Mouse (Mus musculus) forebrain, embryonic 12.5 days (tissue): ENCODE data around the gene Phospho1. TPM values are rescaled to one million over a fixed set of nuclear protein-coding genes. Genes with fewer than 3 reads are reported as not detected.

ENCODE experiments used
- ATAC-seq: fragments of 200-750 bp; cut with Nextera tagmentation; 2 replicates; pipeline ENCODE4 v1.8.0; 2017; ENCODE audit warnings: moderate TSS enrichment; ENCODE audit not compliant: low FRiP score
- H3K27ac ChIP-seq: fragments of 300-500 bp; sonication (generic); 2 replicates; pipeline ENCODE4 v1.5.1; 2016; ENCODE audit warnings: mild to moderate bottlenecking
- H3K27me3 ChIP-seq: fragments of 300-500 bp; sonication (generic); 2 replicates; pipeline ENCODE4 v1.6.1; 2016; ENCODE audit warnings: mild to moderate bottlenecking
- H3K36me3 ChIP-seq: fragments of 300-500 bp; sonication (generic); replicated peaks from 2 replicates; pipeline ENCODE4 v1.6.1; 2016; ENCODE audit warnings: mild to moderate bottlenecking
- H3K4me1 ChIP-seq: fragments of 300-500 bp; sonication (generic); 2 replicates; pipeline ENCODE4 v1.6.1; 2016
- H3K4me2 ChIP-seq: fragments of 300-500 bp; sonication (generic); 2 replicates; pipeline ENCODE4 v1.6.1; 2016; ENCODE audit warnings: mild to moderate bottlenecking, moderate library complexity
- H3K4me3 ChIP-seq: fragments of 300-500 bp; sonication (generic); replicated peaks from 2 replicates; pipeline ENCODE4 v1.5.1; 2016; ENCODE audit warnings: mild to moderate bottlenecking
- H3K9ac ChIP-seq: fragments of 300-500 bp; sonication (generic); 2 replicates; pipeline ENCODE4 v1.6.1; 2016; ENCODE audit warnings: mild to moderate bottlenecking
- H3K9me3 ChIP-seq: fragments of 300-500 bp; sonication (generic); 2 replicates; pipeline ENCODE4 v1.6.1; 2016
- WGBS: fragments of 180-500 bp; shearing (Covaris S2); methylation state at CpG from one replicate; pipeline ENCODE4 v1.1.7; 2016; 5-methylcytosine and 5-hydroxymethylcytosine counted together
- polyA plus RNA-seq: library from polyadenylated mRNA; unstranded; fragments of >200 nt; fragmentation: Nextera tagmentation; extraction: Ambion mirVana; gene quantifications from 2 replicates; pipeline ENCODE4 v1.2.1, GENCODE M21; 2016

Gene Phospho1
- polyA plus RNA-seq, 1 experiment from 2014 or later, result not detected

DNA sequence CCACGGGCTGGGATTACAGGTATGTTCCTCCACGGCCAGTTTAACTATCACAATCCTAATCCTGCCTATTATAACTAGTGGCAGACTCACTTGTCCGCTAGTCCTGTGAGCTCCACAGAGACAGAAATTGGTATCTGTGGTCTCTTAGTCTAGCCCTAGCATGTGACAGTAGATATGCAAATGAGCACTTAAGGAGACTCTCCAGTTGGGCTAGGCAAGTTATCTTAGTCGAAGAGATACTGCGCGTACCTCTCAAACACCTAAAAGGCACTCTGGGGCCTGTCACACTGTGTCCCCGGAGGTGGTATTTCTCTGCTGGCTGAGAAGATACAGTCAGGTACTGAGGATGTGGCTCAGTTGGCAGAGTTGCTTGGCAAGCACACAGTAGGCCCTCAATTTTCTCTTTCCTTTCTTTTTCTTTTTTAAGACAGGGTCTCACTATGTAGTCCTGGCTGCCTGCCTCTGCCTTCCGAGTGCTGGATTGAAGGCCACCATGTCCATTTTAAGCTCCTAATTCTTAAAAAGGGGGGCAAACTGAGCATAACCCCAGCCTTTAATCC lies 31.3 kb upstream of the Phospho1 start:
- ATAC-seq, result no peak
- H3K4me2 ChIP-seq, result no peak overlapping the region
- H3K36me3 ChIP-seq, result no peaks in the 10 kb centered on the region
- no peak overlapping the region for H3K27ac ChIP-seq
- WGBS, result 93% methylated on average over 8 of the region's 8 CpGs
- peaks cover 30% of the 10 kb centered on the region for H3K27me3 ChIP-seq
- no peak overlapping the region for H3K4me3 ChIP-seq
- no peak overlapping the region for H3K9ac ChIP-seq
- no peaks in the 10 kb centered on the region for H3K9me3 ChIP-seq
- H3K4me1 ChIP-seq, result peaks cover 9% of the 10 kb centered on the region

DNA sequence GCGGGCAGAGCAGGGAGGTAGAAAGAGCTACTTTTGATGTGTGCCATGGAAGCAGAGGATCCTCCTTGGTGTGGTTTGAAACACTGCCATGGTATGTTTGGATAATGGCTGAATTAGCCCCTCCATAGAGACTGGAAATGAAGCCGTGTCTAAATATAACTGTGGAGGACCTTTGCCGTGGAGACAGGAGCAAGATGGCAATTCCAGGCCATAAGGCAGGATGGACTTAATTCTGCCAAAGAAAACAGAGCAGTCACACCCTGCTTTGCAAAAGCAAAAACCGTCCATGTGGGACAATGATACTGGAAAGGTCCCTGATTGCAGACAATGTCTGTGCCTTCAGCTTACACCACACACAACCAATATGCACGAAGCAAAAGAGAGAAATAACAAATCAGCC lies 30.1 kb upstream of the Phospho1 start:
- Histone ChIP-seq H3K36me3 (no peaks in the 10 kb centered on the region), H3K9ac (no peak overlapping the region), H3K9me3 (no peaks in the 10 kb centered on the region), H3K4me2 (no peak overlapping the region), H3K27ac (no peak overlapping the region), H3K4me1 (peaks cover 9% of the 10 kb centered on the region), H3K4me3 (no peak overlapping the region), H3K27me3 (peaks cover 38% of the 10 kb centered on the region)
- ATAC-seq, result no peak
- 79% methylated on average over 5 of the region's 5 CpGs for WGBS

- H3K4me2 ChIP-seq, result no peak overlapping the region
- H3K27ac ChIP-seq, result no peak overlapping the region
- no peaks in the 10 kb centered on the region for H3K36me3 ChIP-seq
- H3K9ac ChIP-seq, result no peak overlapping the region
- H3K9me3 ChIP-seq, result no peaks in the 10 kb centered on the region
- H3K4me3 ChIP-seq, result no peak overlapping the region
- peaks cover 38% of the 10 kb centered on the region for H3K27me3 ChIP-seq
- ATAC-seq, result no peak
- WGBS, result 78% methylated on average over 5 of the region's 5 CpGs
- peaks cover 9% of the 10 kb centered on the region for H3K4me1 ChIP-seq
Observed at GRCm38 (mm10) chr11:95795582-95795981, 28.7 kb upstream of the Phospho1 start.

DNA sequence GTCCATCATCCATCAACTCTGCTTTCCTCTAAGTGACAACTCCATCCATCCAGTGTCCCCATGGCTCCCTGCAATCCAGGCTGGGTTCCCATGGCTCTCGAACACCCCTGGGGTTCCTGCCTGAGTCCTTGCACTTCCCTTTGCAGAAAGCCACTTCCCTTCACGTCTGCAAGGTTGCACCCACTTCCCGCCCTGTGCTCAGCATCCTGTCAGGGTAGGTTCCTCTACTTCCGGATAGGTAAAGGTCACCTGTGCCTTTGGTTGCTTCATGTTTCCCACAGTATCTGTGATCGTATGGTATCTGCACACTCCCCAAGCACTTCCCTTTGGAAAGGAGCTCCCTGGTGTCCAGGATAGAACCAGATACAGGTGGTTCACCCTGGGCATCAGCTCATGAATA lies 19.3 kb upstream of the Phospho1 start:
- Histone ChIP-seq H3K27me3 (no peaks in the 10 kb centered on the region; the same call in 1 of the 2 replicates), H3K9me3 (peaks cover 9% of the 10 kb centered on the region; the same call in 1 of the 2 replicates), H3K4me1 (peaks cover 7% of the 10 kb centered on the region), H3K27ac (no peak overlapping the region), H3K36me3 (no peaks in the 10 kb centered on the region), H3K4me3 (no peak overlapping the region), H3K9ac (no peak overlapping the region), H3K4me2 (no peak overlapping the region)
- 73% methylated on average over 5 of the region's 5 CpGs for whole genome bisulfite sequencing
- ATAC-seq, result no peak

DNA sequence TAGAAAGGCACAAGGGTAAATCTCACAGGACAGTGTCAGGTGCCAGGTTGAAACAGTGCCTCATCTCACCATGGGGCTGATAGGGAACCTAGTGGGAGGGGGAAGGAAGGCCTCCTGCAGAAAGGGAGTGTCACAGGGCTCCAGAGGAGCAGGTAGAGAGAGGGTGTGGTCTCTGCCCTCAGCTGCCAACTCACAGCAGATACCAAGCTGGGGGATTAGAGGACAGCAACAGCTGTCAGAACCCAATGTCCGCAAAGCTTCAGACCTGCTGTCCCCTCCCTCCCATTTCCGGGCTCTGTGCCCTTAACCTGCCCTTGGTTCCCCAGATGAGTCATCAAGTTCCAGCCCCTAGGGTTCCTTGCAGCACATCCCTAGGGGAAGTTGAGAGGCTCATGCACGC lies 18.8 kb upstream of the Phospho1 start:
- Histone ChIP-seq H3K36me3 (no peaks in the 10 kb centered on the region), H3K27ac (no peak overlapping the region), H3K4me1 (peaks cover 9% of the 10 kb centered on the region), H3K27me3 (no peaks in the 10 kb centered on the region; the same call in 1 of the 2 replicates), H3K9ac (no peak overlapping the region), H3K4me3 (no peak overlapping the region), H3K9me3 (peaks cover 9% of the 10 kb centered on the region; the same call in 1 of the 2 replicates), H3K4me2 (no peak overlapping the region)
- 62% methylated on average over 3 of the region's 3 CpGs for WGBS
- ATAC-seq, result no peak

- 94% methylated on average over 5 of the region's 5 CpGs for WGBS
Observed at GRCm38 (mm10) chr11:95807884-95808283, 16.4 kb upstream of the Phospho1 start.

GRCm38 (mm10) chr11:95808448-95809011 lies 15.8 kb upstream of the Phospho1 start:
- Histone ChIP-seq H3K4me1 (peaks cover 9% of the 10 kb centered on the region), H3K9me3 (peaks cover 9% of the 10 kb centered on the region; the same call in 1 of the 2 replicates), H3K4me2 (no peak overlapping the region), H3K27ac (no peak overlapping the region), H3K4me3 (no peak overlapping the region), H3K9ac (no peak overlapping the region), H3K36me3 (no peaks in the 10 kb centered on the region), H3K27me3 (peaks cover 5% of the 10 kb centered on the region; the same call in 1 of the 2 replicates)
- no peak for ATAC-seq
- WGBS, result 81% methylated on average over 5 of the region's 5 CpGs

More at GRCm38 (mm10) chr11:95807884-95808283, 16.4 kb upstream of the Phospho1 start:
- Histone ChIP-seq H3K9ac (no peak overlapping the region), H3K4me3 (no peak overlapping the region), H3K27ac (no peak overlapping the region), H3K36me3 (no peaks in the 10 kb centered on the region), H3K4me2 (no peak overlapping the region), H3K9me3 (peaks cover 9% of the 10 kb centered on the region; the same call in 1 of the 2 replicates), H3K4me1 (peaks cover 9% of the 10 kb centered on the region), H3K27me3 (peaks cover 5% of the 10 kb centered on the region; the same call in 1 of the 2 replicates)
- no peak for ATAC-seq

GRCm38 (mm10) chr11:95809603-95810002 lies 14.7 kb upstream of the Phospho1 start:
- WGBS, result 14% methylated on average over 5 of the region's 5 CpGs
- no peak for ATAC-seq

DNA sequence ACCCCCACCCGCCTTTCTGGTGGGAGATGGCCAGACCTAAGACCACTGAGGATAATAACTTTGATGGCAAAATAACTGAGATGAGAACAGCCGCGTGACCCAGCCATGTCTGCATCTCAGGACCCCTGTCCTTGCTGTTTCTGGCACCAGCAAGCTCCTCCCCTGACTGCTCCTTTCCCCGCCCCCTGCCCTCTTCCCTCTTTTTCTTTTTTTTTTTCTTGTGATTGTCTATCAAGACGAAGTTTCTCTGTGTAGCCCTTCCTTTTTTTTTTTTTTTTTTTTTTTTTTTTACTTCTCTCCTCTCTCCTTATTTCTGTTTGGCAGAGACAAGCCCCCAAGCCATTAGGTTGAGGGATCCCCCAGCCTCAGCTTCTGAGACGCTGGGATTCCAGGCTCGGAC lies 13.5 kb upstream of the Phospho1 start:
- H3K4me2 ChIP-seq, result no peak overlapping the region
- no peak overlapping the region for H3K9ac ChIP-seq
- H3K9me3 ChIP-seq, result peaks cover 9% of the 10 kb centered on the region; the same call in 1 of the 2 replicates
- WGBS, result 61% methylated on average over 7 of the region's 7 CpGs
- H3K27ac ChIP-seq, result no peak overlapping the region
- H3K36me3 ChIP-seq, result no peaks in the 10 kb centered on the region
- no peak for ATAC-seq
- peaks cover 9% of the 10 kb centered on the region for H3K4me1 ChIP-seq
- H3K27me3 ChIP-seq, result peaks cover 5% of the 10 kb centered on the region; the same call in 1 of the 2 replicates
- H3K4me3 ChIP-seq, result no peak overlapping the region

More at GRCm38 (mm10) chr11:95809603-95810002, 14.7 kb upstream of the Phospho1 start:
- Histone ChIP-seq H3K36me3 (no peaks in the 10 kb centered on the region), H3K4me1 (peaks cover 9% of the 10 kb centered on the region), H3K27me3 (peaks cover 5% of the 10 kb centered on the region; the same call in 1 of the 2 replicates), H3K9me3 (peaks cover 9% of the 10 kb centered on the region; the same call in 1 of the 2 replicates), H3K4me3 (no peak overlapping the region), H3K9ac (no peak overlapping the region; the same call in 1 of the 2 replicates), H3K4me2 (no peak overlapping the region), H3K27ac (no peak overlapping the region)

- Histone ChIP-seq H3K27me3 (0 out of 2 replicates have a peak, but pooled peaks cover 5% of the 10 kb centered on the region), H3K9me3 (peaks cover 9% of the 10 kb centered on the region; the same call in 1 of the 2 replicates), H3K9ac (no peak overlapping the region), H3K27ac (no peak overlapping the region), H3K4me3 (no peak overlapping the region), H3K4me1 (peaks cover 9% of the 10 kb centered on the region), H3K4me2 (no peak overlapping the region), H3K36me3 (no peaks in the 10 kb centered on the region)
- ATAC-seq, result no peak
- WGBS, result 86% methylated on average over 6 of the region's 6 CpGs
Observed at GRCm38 (mm10) chr11:95811741-95812140, 12.6 kb upstream of the Phospho1 start.

- Histone ChIP-seq H3K4me3 (no peak overlapping the region), H3K36me3 (no peaks in the 10 kb centered on the region), H3K9me3 (peaks cover 7% of the 10 kb centered on the region; the same call in 1 of the 2 replicates), H3K27me3 (0 out of 2 replicates have a peak, but pooled peaks cover 5% of the 10 kb centered on the region), H3K4me2 (no peak overlapping the region), H3K27ac (no peak overlapping the region), H3K9ac (no peak overlapping the region), H3K4me1 (peaks cover 9% of the 10 kb centered on the region)
- 74% methylated on average over 4 of the region's 4 CpGs for WGBS
- ATAC-seq, result no peak
Observed at GRCm38 (mm10) chr11:95812224-95812623, 12.1 kb upstream of the Phospho1 start.

- 92% methylated on average over 2 of the region's 2 CpGs for WGBS
- no peak overlapping the region for H3K27ac ChIP-seq
- peaks cover 9% of the 10 kb centered on the region for H3K4me1 ChIP-seq
Observed at GRCm38 (mm10) chr11:95814101-95814500, 10.2 kb upstream of the Phospho1 start.

More at GRCm38 (mm10) chr11:95814101-95814500, 10.2 kb upstream of the Phospho1 start:
- Histone ChIP-seq H3K36me3 (no peaks in the 10 kb centered on the region), H3K4me2 (no peak overlapping the region), H3K4me3 (no peak overlapping the region), H3K9me3 (no peaks in the 10 kb centered on the region), H3K27me3 (0 out of 2 replicates have a peak, but pooled peaks cover 8% of the 10 kb centered on the region), H3K9ac (no peak overlapping the region)
- no peak for ATAC-seq
